Mouse (Mus musculus) bone marrow, adult 2 months (tissue): ENCODE results near the gene Ccdc40.

Experiments used
- CTCF ChIP-seq: fragments of 200-500 bp; IDR thresholded peaks from 2 replicates; pipeline ENCODE4 v1.5.1; 2011; ENCODE audit warnings: low read length, control low read depth; ENCODE audit not compliant: control insufficient read depth, insufficient read depth
- POLR2A ChIP-seq: fragments of 200-500 bp; IDR thresholded peaks from 2 replicates; pipeline ENCODE4 v1.6.1; 2011; ENCODE audit warnings: low read depth, mild to moderate bottlenecking, control low read depth, low read length, borderline replicate concordance; ENCODE audit not compliant: control insufficient read depth

DNA sequence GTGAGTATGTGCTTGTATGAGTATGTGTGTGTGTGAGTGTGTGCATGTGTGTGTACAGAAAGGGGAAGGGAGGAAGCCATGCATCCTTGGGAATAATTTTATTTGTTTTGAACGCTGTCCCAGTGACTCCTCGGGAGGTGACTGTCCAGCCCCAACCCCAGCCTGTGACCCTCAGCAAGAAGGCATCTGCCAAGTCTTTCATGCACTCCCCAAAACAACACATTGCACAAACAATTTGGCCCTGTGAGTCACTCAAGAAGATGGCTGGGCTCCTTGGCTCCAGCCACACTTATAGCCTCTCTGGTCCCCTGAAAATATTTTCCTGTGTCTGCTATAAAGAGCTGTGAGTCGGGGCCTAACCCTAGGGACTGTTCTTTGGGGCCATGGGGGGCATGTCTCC is 42.0 kb upstream of the Ccdc40 start:
- no peak for TF ChIP-seq CTCF
- TF ChIP-seq POLR2A: no peak
